Mouse (Mus musculus): ENCODE data around the gene Atp2c1. TPM values are rescaled to one million over a fixed set of nuclear protein-coding genes. Genes with fewer than 3 reads are reported as not detected.

Atp2c1 gene
- polyA plus RNA-seq, 1 experiment from 2014 or later: 19.4 TPM

DNA sequence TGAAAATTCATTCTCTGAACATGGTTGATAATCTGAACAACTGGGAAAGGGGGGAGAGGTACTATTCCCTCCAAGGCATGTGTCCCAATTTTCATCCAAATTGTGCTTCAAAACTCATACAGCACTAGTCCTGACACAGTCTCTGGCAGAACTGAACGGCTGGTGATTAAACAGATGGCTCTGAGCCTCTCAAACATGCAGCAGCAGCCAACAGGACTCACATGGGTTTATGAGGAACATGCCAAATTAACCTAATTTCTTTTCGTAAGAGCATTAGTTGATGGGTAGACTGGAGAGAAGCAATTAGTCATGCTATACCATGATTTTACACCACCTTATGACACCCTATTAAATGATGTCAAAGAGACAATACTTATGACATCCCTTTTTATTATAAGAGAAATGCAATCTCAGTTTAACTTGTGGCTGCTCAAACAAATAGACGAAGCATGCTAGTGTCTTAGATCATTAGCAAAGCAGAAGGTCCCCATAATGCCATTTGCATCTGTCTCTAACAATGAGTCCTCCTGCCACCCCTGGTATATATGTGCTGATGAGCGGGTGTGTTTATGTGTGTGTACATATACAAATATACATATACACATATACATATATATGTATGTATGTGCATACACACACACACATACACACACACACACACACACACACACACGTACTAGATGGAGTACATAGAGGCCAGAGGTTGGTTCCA, 163.4 kb downstream of the Atp2c1 start:
- Histone ChIP-seq H3K4me3 (replicated peaks) (no peak overlapping the region), H3K36me3 (replicated peaks) (no peaks in the 10 kb centered on the region), H3K9ac (no peak overlapping the region), H3K27ac (replicated peaks) (no peak overlapping the region), H3K4me2 (no peak overlapping the region), H3K9me3 (replicated peaks) (no peaks in the 10 kb centered on the region), H3K4me1 (replicated peaks) (no peaks in the 10 kb centered on the region), H3K27me3 (no peaks in the 10 kb centered on the region)
- WGBS (ENCODE audit: insufficient replicate concordance): 55% methylated on average over 5 of the region's 5 CpGs
- no peak for ATAC-seq (ENCODE audit: insufficient read depth)

- Histone ChIP-seq H3K4me2 (no peak overlapping the region), H3K9ac (no peak overlapping the region), H3K4me1 (replicated peaks) (no peaks in the 10 kb centered on the region), H3K27ac (replicated peaks) (no peak overlapping the region), H3K27me3 (no peaks in the 10 kb centered on the region), H3K36me3 (replicated peaks) (no peaks in the 10 kb centered on the region), H3K4me3 (replicated peaks) (no peak overlapping the region), H3K9me3 (replicated peaks) (no peaks in the 10 kb centered on the region)
- no peak for ATAC-seq (ENCODE audit: insufficient read depth)
- 60% methylated on average over 2 of the region's 2 CpGs for WGBS (ENCODE audit: insufficient replicate concordance)
Observed at GRCm38 (mm10) chr9:105362181-105362580, 164.9 kb downstream of the Atp2c1 start.

Other genes with a start within 250 kb of the Atp2c1 start
- gene Aste1, start 131.9 kb downstream of the Atp2c1 start, polyA plus RNA-seq (2015; fragmentation: Nextera tagmentation; extraction: Ambion mirVana): 4.1 TPM in 2 replicates
- 0.05 TPM in 2 replicates for gene Nek11, start 131.8 kb downstream of the Atp2c1 start, polyA plus RNA-seq (2015; fragmentation: Nextera tagmentation; extraction: Ambion mirVana)
- 5.3 and 6.4 TPM in 2 replicates for gene Pik3r4, start 115.7 kb upstream of the Atp2c1 start, polyA plus RNA-seq (2015; fragmentation: Nextera tagmentation; extraction: Ambion mirVana)